Mouse (Mus musculus): Measurements from ENCODE around the gene Cox8c. TPM values are rescaled to one million over a fixed set of nuclear protein-coding genes. Genes with fewer than 3 reads are reported as not detected.

The Cox8c gene
- polyA plus RNA-seq (2015; fragmentation: Illumina TruSeq; extraction: RNeasy Lipid Tissue Mini Kit (QIAGEN cat#74804); ENCODE audit: insufficient read depth, low read depth, low replicate concordance): not detected

GRCm38 (mm10) chr12:102899091-102899490 lies at the start of gene Cox8c:
Gene Cox8c, plus strand, starts transcription at chr12:102899316.

GRCm38 (mm10) chr12:102878031-102878823 lies 20.9 kb upstream of the Cox8c start, which contains the start of gene Btbd7:
Gene Btbd7, minus strand, starts transcription at chr12:102878471.

GRCm38 (mm10) chr12:102948778-102949394 lies 49.8 kb downstream of the Cox8c start, which contains the start of gene Unc79:
Gene Unc79, plus strand, starts transcription at chr12:102948859.

Other genes with a start within 250 kb of the Cox8c start
- 4.5 TPM for gene Itpk1, start 194.4 kb upstream of the Cox8c start, polyA plus RNA-seq (2015; fragmentation: Illumina TruSeq; extraction: RNeasy Lipid Tissue Mini Kit (QIAGEN cat#74804); ENCODE audit: insufficient read depth, low read depth, low replicate concordance)
- gene Moap1, start 155.7 kb upstream of the Cox8c start, polyA plus RNA-seq (2015; fragmentation: Illumina TruSeq; extraction: RNeasy Lipid Tissue Mini Kit (QIAGEN cat#74804); ENCODE audit: insufficient read depth, low read depth, low replicate concordance): 1.1 TPM
- gene Tmem251, start 155.6 kb upstream of the Cox8c start, polyA plus RNA-seq (2015; fragmentation: Illumina TruSeq; extraction: RNeasy Lipid Tissue Mini Kit (QIAGEN cat#74804); ENCODE audit: insufficient read depth, low read depth, low replicate concordance): 1.4 TPM
- not detected for gene Gm28051, start 141.6 kb upstream of the Cox8c start, polyA plus RNA-seq (2015; fragmentation: Illumina TruSeq; extraction: RNeasy Lipid Tissue Mini Kit (QIAGEN cat#74804); ENCODE audit: insufficient read depth, low read depth, low replicate concordance)
- 2.0 TPM for gene Gon7, start 141.5 kb upstream of the Cox8c start, polyA plus RNA-seq (2015; fragmentation: Illumina TruSeq; extraction: RNeasy Lipid Tissue Mini Kit (QIAGEN cat#74804); ENCODE audit: insufficient read depth, low read depth, low replicate concordance)
- gene Ubr7, start 141.3 kb upstream of the Cox8c start, polyA plus RNA-seq (2015; fragmentation: Illumina TruSeq; extraction: RNeasy Lipid Tissue Mini Kit (QIAGEN cat#74804); ENCODE audit: insufficient read depth, low read depth, low replicate concordance): 4.2 TPM
- 1.5 TPM for gene Gm20604, start 140.6 kb upstream of the Cox8c start, polyA plus RNA-seq (2015; fragmentation: Illumina TruSeq; extraction: RNeasy Lipid Tissue Mini Kit (QIAGEN cat#74804); ENCODE audit: insufficient read depth, low read depth, low replicate concordance)
- gene Btbd7, start 20.8 kb upstream of the Cox8c start, polyA plus RNA-seq (2015; fragmentation: Illumina TruSeq; extraction: RNeasy Lipid Tissue Mini Kit (QIAGEN cat#74804); ENCODE audit: insufficient read depth, low read depth, low replicate concordance): 4.7 TPM
- 2.8 TPM for gene Unc79, start 49.5 kb downstream of the Cox8c start, polyA plus RNA-seq (2015; fragmentation: Illumina TruSeq; extraction: RNeasy Lipid Tissue Mini Kit (QIAGEN cat#74804); ENCODE audit: insufficient read depth, low read depth, low replicate concordance)